ENCODE assay signal across 10 mouse cellular contexts in genomic region chr3:127706445-127707088, GRCm38 (mm10).
DNase-seq lines count a peak whose midpoint lies in the region; ATAC-seq lines count a peak whose summit lies in the region.
"Had no signal": no experiment of that assay in that cellular context is flagged by ENCODE, and none has a peak within 500 bp of the region (broad histone marks: within the 10 kb centered on the region; RNA-seq: fewer than 3 reads in every experiment).

No protein-coding gene starts in this region.

- no peak overlapping the region for H3K9ac ChIP-seq in heart, embryonic 13.5 days
- no peak overlapping the region; the same call in 1 of the 2 replicates for H3K9ac ChIP-seq in hindbrain, embryonic 11.5 days (ENCODE audit: low read depth, low read length)
- no peak overlapping the region for H3K9ac ChIP-seq in midbrain, embryonic 11.5 days (ENCODE audit: low read length)
- H3K9ac ChIP-seq: liver, embryonic 15.5 days had no signal

- peak overlapping the region; percentile 35 for H3K4me3 ChIP-seq in heart, embryonic 13.5 days
- peak overlapping the region; percentile 47 for H3K4me3 ChIP-seq in embryonic facial prominence, embryonic 10.5 days
- H3K4me3 ChIP-seq in hindbrain, embryonic 11.5 days (ENCODE audit: low read depth, low read length) = no peak overlapping the region
- 0 out of 2 replicates have a peak overlapping the region, but pooled peaks have one; percentile 5 for H3K4me3 ChIP-seq in midbrain, embryonic 11.5 days (ENCODE audit: low read depth, low read length)
- H3K4me3 ChIP-seq: liver, embryonic 15.5 days had no signal

- WGBS in heart, embryonic 13.5 days = 71% methylated on average over 8 of the region's 8 CpGs
- 61% methylated on average over 8 of the region's 8 CpGs for WGBS in embryonic facial prominence, embryonic 10.5 days
- 55% methylated on average over 8 of the region's 8 CpGs for WGBS in hindbrain, embryonic 11.5 days
- 69% methylated on average over 8 of the region's 8 CpGs for WGBS in midbrain, embryonic 11.5 days

- DNase-seq in heart, adult 8-10 months (ENCODE audit: low spot score) = no peak
- DNase-seq in embryonic facial prominence, embryonic 10.5 days (ENCODE audit: low spot score) = no peak
- DNase-seq in hindbrain, embryonic 11.5 days (ENCODE audit: low spot score) = no peak
- DNase-seq in midbrain, embryonic 11.5 days (ENCODE audit: low spot score, missing footprints) = no peak
- DNase-seq in adrenal gland, postnatal 36 days = no peak
- no peak for DNase-seq in spleen, adult 12 weeks (ENCODE audit: low spot score)
- no peak for DNase-seq in B cell, adult 2 months
- DNase-seq: kidney, postnatal 25 days had no signal

- peak overlapping the region; percentile 66 for H3K4me2 ChIP-seq in heart, embryonic 13.5 days
- H3K4me2 ChIP-seq in hindbrain, embryonic 11.5 days (replicated peaks; ENCODE audit: low read depth, low read length) = no peak overlapping the region; the same call in 1 of the 2 replicates
- peak overlapping the region; percentile 33; the same call in 1 of the 2 replicates for H3K4me2 ChIP-seq in midbrain, embryonic 11.5 days
- H3K4me2 ChIP-seq: liver, embryonic 15.5 days had no signal

- no peaks in the 10 kb centered on the region for H3K9me3 ChIP-seq in heart, embryonic 13.5 days
- no peaks in the 10 kb centered on the region for H3K9me3 ChIP-seq in embryonic facial prominence, embryonic 10.5 days
- H3K9me3 ChIP-seq in hindbrain, embryonic 11.5 days (ENCODE audit: control insufficient read depth, low read length) = no peaks in the 10 kb centered on the region
- no peaks in the 10 kb centered on the region; the same call in 1 of the 2 replicates for H3K9me3 ChIP-seq in midbrain, embryonic 11.5 days (ENCODE audit: control insufficient read depth, low read length)
- H3K9me3 ChIP-seq: liver, embryonic 15.5 days had no signal

- 0 out of 2 replicates have a peak, but pooled peaks cover 4% of the 10 kb centered on the region for H3K36me3 ChIP-seq in heart, embryonic 13.5 days
- no peaks in the 10 kb centered on the region for H3K36me3 ChIP-seq in embryonic facial prominence, embryonic 10.5 days (replicated peaks)
- no peaks in the 10 kb centered on the region for H3K36me3 ChIP-seq in hindbrain, embryonic 11.5 days (ENCODE audit: control insufficient read depth, insufficient read depth, low read length)
- H3K36me3 ChIP-seq in midbrain, embryonic 11.5 days (ENCODE audit: control insufficient read depth, insufficient read depth, low read length) = no peaks in the 10 kb centered on the region
- H3K36me3 ChIP-seq: liver, embryonic 15.5 days had no signal

- H3K27me3 ChIP-seq in heart, embryonic 13.5 days (replicated peaks) = no peaks in the 10 kb centered on the region
- peaks cover 78% of the 10 kb centered on the region for H3K27me3 ChIP-seq in embryonic facial prominence, embryonic 10.5 days (replicated peaks; ENCODE audit: low read depth, poor library complexity, severe bottlenecking)
- H3K27me3 ChIP-seq in hindbrain, embryonic 11.5 days (ENCODE audit: control insufficient read depth, insufficient read depth, low read length) = 0 out of 2 replicates have a peak, but pooled peaks cover 2% of the 10 kb centered on the region
- no peaks in the 10 kb centered on the region; the same call in 1 of the 2 replicates for H3K27me3 ChIP-seq in midbrain, embryonic 11.5 days (ENCODE audit: control insufficient read depth, insufficient read depth, low read length)

- H3K4me1 ChIP-seq in heart, embryonic 13.5 days = peaks cover 12% of the 10 kb centered on the region
- H3K4me1 ChIP-seq in embryonic facial prominence, embryonic 10.5 days = peaks cover 21% of the 10 kb centered on the region
- H3K4me1 ChIP-seq in hindbrain, embryonic 11.5 days (replicated peaks; ENCODE audit: control insufficient read depth, insufficient read depth, low read length) = peaks cover 6% of the 10 kb centered on the region; the same call in 1 of the 2 replicates
- peaks cover 4% of the 10 kb centered on the region; the same call in 1 of the 2 replicates for H3K4me1 ChIP-seq in midbrain, embryonic 11.5 days (ENCODE audit: control insufficient read depth, insufficient read depth, low read length)
- H3K4me1 ChIP-seq: liver, embryonic 15.5 days had no signal

- ATAC-seq in heart, embryonic 13.5 days (ENCODE audit: extremely low read depth, insufficient number of reproducible peaks, low FRiP score, low TSS enrichment) = no peak
- ATAC-seq in hindbrain, embryonic 11.5 days (ENCODE audit: low FRiP score) = peak; percentile 38; the same call in 1 of the 2 replicates
- ATAC-seq in midbrain, embryonic 11.5 days (ENCODE audit: low FRiP score) = no peak

- no peak overlapping the region for H3K27ac ChIP-seq in heart, embryonic 13.5 days (replicated peaks)
- peak overlapping the region; percentile 37; the same call in 1 of the 2 replicates for H3K27ac ChIP-seq in embryonic facial prominence, embryonic 10.5 days (replicated peaks)
- peak overlapping the region; percentile 74 for H3K27ac ChIP-seq in hindbrain, embryonic 11.5 days (ENCODE audit: low read depth, low read length)
- H3K27ac ChIP-seq in midbrain, embryonic 11.5 days (ENCODE audit: low read depth, low read length) = peak overlapping the region; percentile 46
- H3K27ac ChIP-seq: liver, embryonic 15.5 days had no signal
